Mouse (Mus musculus) left cerebral cortex, adult 11 months (tissue): Measurements from ENCODE around the gene Procr.

Source experiments
- DNase-seq: peaks from one replicate; pipeline ENCODE4 v3.0.0; 2022; ENCODE audit warnings: low spot score

Gene Procr

GRCm38 (mm10) chr2:155755746-155756145 is 4.8 kb downstream of the Procr start:
- DNase-seq, result no peak

GRCm38 (mm10) chr2:155756855-155757566 is 6.1 kb downstream of the Procr start:
- no peak for DNase-seq

GRCm38 (mm10) chr2:155764679-155765418 is 13.9 kb downstream of the Procr start:
- DNase-seq, result peak; percentile 33

- DNase-seq, result no peak
Observed at GRCm38 (mm10) chr2:155773664-155774063, 22.7 kb downstream of the Procr start.

- DNase-seq, result no peak
Observed at GRCm38 (mm10) chr2:155774261-155774926, 23.5 kb downstream of the Procr start.

- no peak for DNase-seq
Observed at GRCm38 (mm10) chr2:155774927-155775684, 24.2 kb downstream of the Procr start, which contains the start of gene Mmp24. Gene Mmp24 (plus strand): TSS chr2:155775342.

GRCm38 (mm10) chr2:155775685-155776263 is 24.9 kb downstream of the Procr start:
- no peak for DNase-seq

- DNase-seq, result no peak
Observed at GRCm38 (mm10) chr2:155776824-155777687, 26.1 kb downstream of the Procr start.

GRCm38 (mm10) chr2:155777688-155777985 is 26.7 kb downstream of the Procr start:
- no peak for DNase-seq

GRCm38 (mm10) chr2:155778004-155778403 is 27.1 kb downstream of the Procr start:
- no peak for DNase-seq

GRCm38 (mm10) chr2:155779066-155779465 is 28.1 kb downstream of the Procr start:
- no peak for DNase-seq

- DNase-seq, result no peak
Observed at GRCm38 (mm10) chr2:155779506-155779905, 28.6 kb downstream of the Procr start.

- no peak for DNase-seq
Observed at GRCm38 (mm10) chr2:155784534-155784933, 33.6 kb downstream of the Procr start.

GRCm38 (mm10) chr2:155786905-155787304 is 36.0 kb downstream of the Procr start:
- no peak for DNase-seq

GRCm38 (mm10) chr2:155787949-155788931 is 37.3 kb downstream of the Procr start:
- no peak for DNase-seq

- DNase-seq, result no peak
Observed at GRCm38 (mm10) chr2:155792899-155793298, 42.0 kb downstream of the Procr start.

GRCm38 (mm10) chr2:155794674-155795445 is 43.9 kb downstream of the Procr start:
- DNase-seq, result no peak

- DNase-seq, result no peak
Observed at GRCm38 (mm10) chr2:155798613-155799012, 47.7 kb downstream of the Procr start.

GRCm38 (mm10) chr2:155802761-155803160 is 51.8 kb downstream of the Procr start:
- no peak for DNase-seq
